Mouse (Mus musculus): ENCODE measurements around the gene Aprt. TPM values are rescaled to one million over a fixed set of nuclear protein-coding genes. Genes with fewer than 3 reads are reported as not detected.

The Aprt gene
- polyA plus RNA-seq, 1 experiment from 2014 or later: 153 TPM

- Histone ChIP-seq H3K27me3 (no peaks in the 10 kb centered on the region), H3K4me2 (no peak overlapping the region), H3K9ac (no peak overlapping the region), H3K4me3 (no peak overlapping the region), H3K27ac (no peak overlapping the region), H3K4me1 (replicated peaks) (no peaks in the 10 kb centered on the region), H3K9me3 (no peaks in the 10 kb centered on the region), H3K36me3 (no peaks in the 10 kb centered on the region)
- ATAC-seq (ENCODE audit: low FRiP score): no peak
- 90% methylated on average over 9 of the region's 9 CpGs for WGBS
These were observed 38.2 kb downstream of the Aprt start for GRCm38 (mm10) chr8:122538310-122539076.

- H3K27ac ChIP-seq: no peak overlapping the region
- ATAC-seq (ENCODE audit: low FRiP score): no peak
- H3K9me3 ChIP-seq: no peaks in the 10 kb centered on the region
- H3K27me3 ChIP-seq: no peaks in the 10 kb centered on the region
- no peak overlapping the region for H3K4me2 ChIP-seq
- H3K4me1 ChIP-seq (replicated peaks): no peaks in the 10 kb centered on the region
- H3K4me3 ChIP-seq: no peak overlapping the region
- 81% methylated on average over 2 of the region's 2 CpGs for WGBS
- H3K9ac ChIP-seq: no peak overlapping the region
- H3K36me3 ChIP-seq: no peaks in the 10 kb centered on the region
These were observed 38.9 kb downstream of the Aprt start for GRCm38 (mm10) chr8:122537812-122538211.

- ATAC-seq (ENCODE audit: low FRiP score): no peak
- Histone ChIP-seq H3K9me3 (no peaks in the 10 kb centered on the region), H3K9ac (no peak overlapping the region), H3K36me3 (no peaks in the 10 kb centered on the region), H3K27me3 (no peaks in the 10 kb centered on the region), H3K4me2 (no peak overlapping the region), H3K27ac (no peak overlapping the region), H3K4me1 (replicated peaks) (no peaks in the 10 kb centered on the region), H3K4me3 (no peak overlapping the region)
- 72% methylated on average over 6 of the region's 6 CpGs for WGBS
These were observed 39.7 kb downstream of the Aprt start for GRCm38 (mm10) chr8:122537033-122537432.

- 0 out of 2 replicates have a peak, but pooled peaks cover 2% of the 10 kb centered on the region for H3K4me1 ChIP-seq (replicated peaks)
- H3K9me3 ChIP-seq: no peaks in the 10 kb centered on the region
- no peak overlapping the region for H3K9ac ChIP-seq
- H3K36me3 ChIP-seq: no peaks in the 10 kb centered on the region
- H3K4me3 ChIP-seq: no peak overlapping the region
- no peak overlapping the region for H3K4me2 ChIP-seq
- H3K27me3 ChIP-seq: no peaks in the 10 kb centered on the region
- 85% methylated on average over 8 of the region's 8 CpGs for WGBS
- no peak for ATAC-seq (ENCODE audit: low FRiP score)
- H3K27ac ChIP-seq: no peak overlapping the region
These were observed 45.4 kb downstream of the Aprt start for GRCm38 (mm10) chr8:122531312-122531711.

GRCm38 (mm10) chr8:122529159-122529558 lies 47.5 kb downstream of the Aprt start:
- H3K4me1 ChIP-seq (replicated peaks): peaks cover 17% of the 10 kb centered on the region
- no peak overlapping the region for H3K9ac ChIP-seq
- no peak overlapping the region for H3K27ac ChIP-seq
- H3K4me2 ChIP-seq: no peak overlapping the region
- H3K9me3 ChIP-seq: no peaks in the 10 kb centered on the region
- peaks cover 11% of the 10 kb centered on the region; the same call in 1 of the 2 replicates for H3K27me3 ChIP-seq
- no peak overlapping the region for H3K4me3 ChIP-seq
- WGBS: 91% methylated on average over 4 of the region's 4 CpGs
- H3K36me3 ChIP-seq: no peaks in the 10 kb centered on the region
- ATAC-seq (ENCODE audit: low FRiP score): no peak

GRCm38 (mm10) chr8:122527937-122528336 lies 48.8 kb downstream of the Aprt start:
- Histone ChIP-seq H3K36me3 (no peaks in the 10 kb centered on the region), H3K9ac (no peak overlapping the region), H3K27ac (no peak overlapping the region), H3K4me2 (no peak overlapping the region), H3K4me3 (no peak overlapping the region), H3K9me3 (no peaks in the 10 kb centered on the region), H3K27me3 (peaks cover 11% of the 10 kb centered on the region; the same call in 1 of the 2 replicates), H3K4me1 (replicated peaks) (peaks cover 30% of the 10 kb centered on the region)
- ATAC-seq (ENCODE audit: low FRiP score): no peak
- WGBS: 93% methylated on average over 3 of the region's 3 CpGs

- H3K36me3 ChIP-seq: no peaks in the 10 kb centered on the region
These were observed 50.1 kb downstream of the Aprt start for GRCm38 (mm10) chr8:122526526-122527170.

GRCm38 (mm10) chr8:122526084-122526483 lies 50.6 kb downstream of the Aprt start:
- no peak for ATAC-seq (ENCODE audit: low FRiP score)
- Histone ChIP-seq H3K4me1 (replicated peaks) (peaks cover 33% of the 10 kb centered on the region), H3K9me3 (no peaks in the 10 kb centered on the region), H3K4me3 (no peak overlapping the region), H3K9ac (no peak overlapping the region), H3K27me3 (peaks cover 11% of the 10 kb centered on the region; the same call in 1 of the 2 replicates), H3K4me2 (no peak overlapping the region), H3K27ac (no peak overlapping the region), H3K36me3 (no peaks in the 10 kb centered on the region)
- WGBS: 76% methylated on average over 3 of the region's 3 CpGs

More at GRCm38 (mm10) chr8:122526526-122527170, 50.1 kb downstream of the Aprt start:
- Histone ChIP-seq H3K4me3 (no peak overlapping the region), H3K9me3 (no peaks in the 10 kb centered on the region), H3K4me2 (no peak overlapping the region), H3K27ac (no peak overlapping the region), H3K27me3 (peaks cover 11% of the 10 kb centered on the region; the same call in 1 of the 2 replicates), H3K9ac (no peak overlapping the region), H3K4me1 (replicated peaks) (peaks cover 33% of the 10 kb centered on the region)
- 77% methylated on average over 7 of the region's 7 CpGs for WGBS
- no peak for ATAC-seq (ENCODE audit: low FRiP score)

GRCm38 (mm10) chr8:122525004-122525403 lies 51.7 kb downstream of the Aprt start:
- Histone ChIP-seq H3K9ac (no peak overlapping the region), H3K36me3 (no peaks in the 10 kb centered on the region), H3K4me2 (no peak overlapping the region), H3K9me3 (no peaks in the 10 kb centered on the region), H3K4me1 (replicated peaks) (peaks cover 35% of the 10 kb centered on the region), H3K27me3 (peaks cover 11% of the 10 kb centered on the region; the same call in 1 of the 2 replicates), H3K4me3 (no peak overlapping the region), H3K27ac (0 out of 2 replicates have a peak overlapping the region, but pooled peaks have one; percentile 80)
- no peak for ATAC-seq (ENCODE audit: low FRiP score)
- WGBS: 79% methylated on average over 6 of the region's 6 CpGs

Small RNAs within 50 kb of the gene (microRNA-seq; reads per million reads assigned to microRNA genes)
- not detected for gene Mir6396

Other genes starting within 250 kb of the Aprt start
- not detected in 2 replicates for gene Trhr2, start 216.2 kb downstream of the Aprt start, polyA plus RNA-seq (2015; fragmentation: Nextera tagmentation; extraction: Ambion mirVana)
- gene Zc3h18, start 200.3 kb downstream of the Aprt start, polyA plus RNA-seq (2015; fragmentation: Nextera tagmentation; extraction: Ambion mirVana): 38.0 and 38.5 TPM in 2 replicates
- 0.28 TPM in 1 of 2 replicates, not detected in the other for gene Il17c, start 154.9 kb downstream of the Aprt start, polyA plus RNA-seq (2015; fragmentation: Nextera tagmentation; extraction: Ambion mirVana)
- 42.7 and 46.2 TPM in 2 replicates for gene Cyba, start 144.0 kb downstream of the Aprt start, polyA plus RNA-seq (2015; fragmentation: Nextera tagmentation; extraction: Ambion mirVana)
- gene Mvd, start 133.5 kb downstream of the Aprt start, polyA plus RNA-seq (2015; fragmentation: Nextera tagmentation; extraction: Ambion mirVana): 44.7 and 48.2 TPM in 2 replicates
- gene Snai3, start 116.2 kb downstream of the Aprt start, polyA plus RNA-seq (2015; fragmentation: Nextera tagmentation; extraction: Ambion mirVana): not detected in 2 replicates
- 37.1 and 37.9 TPM in 2 replicates for gene Rnf166, start 100.8 kb downstream of the Aprt start, polyA plus RNA-seq (2015; fragmentation: Nextera tagmentation; extraction: Ambion mirVana)
- 69.2 and 69.6 TPM in 2 replicates for gene Ctu2, start 100.8 kb downstream of the Aprt start, polyA plus RNA-seq (2015; fragmentation: Nextera tagmentation; extraction: Ambion mirVana)
- 2.5 and 3.2 TPM in 2 replicates for gene Piezo1, start 25.6 kb downstream of the Aprt start, polyA plus RNA-seq (2015; fragmentation: Nextera tagmentation; extraction: Ambion mirVana)
- gene Cdt1, start 8.9 kb downstream of the Aprt start, polyA plus RNA-seq (2015; fragmentation: Nextera tagmentation; extraction: Ambion mirVana): 9.9 and 10.4 TPM in 2 replicates
- gene Galns, start 34.6 kb upstream of the Aprt start, polyA plus RNA-seq (2015; fragmentation: Nextera tagmentation; extraction: Ambion mirVana): 5.4 and 6.1 TPM in 2 replicates
- 98.9 and 101 TPM in 2 replicates for gene Trappc2l, start 34.7 kb upstream of the Aprt start, polyA plus RNA-seq (2015; fragmentation: Nextera tagmentation; extraction: Ambion mirVana)
- not detected in 2 replicates for gene Pabpn1l, start 45.8 kb upstream of the Aprt start, polyA plus RNA-seq (2015; fragmentation: Nextera tagmentation; extraction: Ambion mirVana)
- gene Cbfa2t3, start 122.2 kb upstream of the Aprt start, polyA plus RNA-seq (2015; fragmentation: Nextera tagmentation; extraction: Ambion mirVana): 27.2 and 30.2 TPM in 2 replicates
- gene Acsf3, start 198.6 kb upstream of the Aprt start, polyA plus RNA-seq (2015; fragmentation: Nextera tagmentation; extraction: Ambion mirVana): 16.2 and 17.4 TPM in 2 replicates